Mouse (Mus musculus) spleen, adult 2 months (tissue): ENCODE results near the gene Slc45a3.

ENCODE experiments used
- CTCF ChIP-seq: fragments of 200-500 bp; IDR thresholded peaks from 2 replicates; pipeline ENCODE4 v1.5.1; 2011; ENCODE audit warnings: mild to moderate bottlenecking, inconsistent platforms; ENCODE audit not compliant: insufficient read depth, insufficient read length, insufficient replicate concordance; ENCODE audit errors: extremely low read depth
- POLR2A ChIP-seq: fragments of 200-500 bp; IDR thresholded peaks from 2 replicates; pipeline ENCODE4 v1.6.1; 2011; ENCODE audit warnings: low read depth, low read length, inconsistent platforms

- TF ChIP-seq POLR2A (no peak), CTCF (no peak)
Measured at GRCm38 (mm10) chr1:132014800-132015199, 52.0 kb downstream of the Slc45a3 start.
